Mouse (Mus musculus): ENCODE measurements around the gene 1700047I17Rik2.
"Not testable (repeated sequence)": the region's sequence is repeated elsewhere in the genome, so short reads cannot be mapped to it uniquely, and the experiment has no call there.

The 1700047I17Rik2 gene

DNA sequence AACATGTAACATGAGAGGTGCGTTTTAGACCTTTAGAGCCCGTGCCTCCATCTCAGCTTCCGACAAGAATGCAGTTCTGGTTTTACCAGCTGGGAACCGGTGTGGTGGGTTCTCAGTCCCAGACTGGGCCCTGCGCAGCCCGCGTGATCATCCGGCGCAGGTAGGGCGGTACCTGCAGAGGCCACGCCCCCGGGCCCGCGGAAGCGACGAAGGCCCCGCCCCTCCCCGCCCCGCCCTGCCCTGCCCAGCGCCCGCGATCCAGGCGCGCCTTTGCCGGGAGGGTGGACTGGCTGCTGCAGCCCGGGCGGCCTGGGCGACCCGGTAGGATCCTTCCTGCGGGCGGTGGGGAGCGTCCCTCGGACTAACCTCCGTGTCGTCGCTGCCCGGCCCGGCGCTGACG, at the start of gene 1700047I17Rik2:
Gene 1700047I17Rik2 (plus strand): TSS at position 287 of the 400 bp plus-strand sequence.
- not testable (repeated sequence) for DNase-seq (ENCODE audit: low spot score in 2 of 2)

DNA sequence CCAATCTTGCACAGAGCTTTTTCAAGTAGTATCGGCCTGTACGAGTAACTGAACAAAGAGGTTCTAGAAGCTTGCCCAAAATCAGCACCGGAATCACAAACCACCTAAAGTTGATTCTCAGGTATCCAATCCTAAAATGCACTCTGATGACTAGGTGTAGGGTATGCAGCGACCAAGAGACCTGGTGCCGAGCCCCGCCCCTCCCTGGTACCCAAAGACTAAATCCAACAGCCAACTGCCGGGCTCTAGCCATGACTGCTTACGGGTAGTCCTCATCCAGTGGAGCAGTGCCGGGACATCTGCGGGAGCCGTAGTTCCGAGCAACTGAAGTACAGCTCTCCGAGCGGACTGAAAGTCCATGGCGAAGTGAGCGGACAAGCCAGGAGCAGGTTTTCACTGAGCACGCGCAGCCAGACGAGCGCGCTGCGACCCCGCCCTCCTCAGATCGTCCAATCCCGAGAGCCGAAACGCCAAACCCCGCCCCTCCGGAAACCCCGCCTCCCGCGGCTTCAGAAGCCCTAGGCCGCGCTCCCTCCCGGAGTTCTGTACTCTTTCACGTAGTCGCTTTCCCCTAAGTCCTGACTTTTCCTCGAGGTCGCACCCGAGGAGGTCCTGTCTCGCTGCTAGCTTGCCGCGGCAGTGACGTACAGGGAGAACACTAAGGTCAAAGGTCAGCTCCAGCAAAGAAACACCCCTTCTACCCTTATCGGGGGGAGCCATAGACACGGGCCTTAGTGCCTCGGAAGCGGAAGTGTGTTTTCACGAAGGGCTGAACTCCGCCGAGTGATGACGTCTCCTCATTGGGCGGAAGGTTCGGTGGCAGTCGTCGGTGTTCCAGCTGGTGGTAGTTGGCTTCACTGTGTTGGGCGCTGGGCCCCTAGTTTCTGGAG, 44.6 kb upstream of the 1700047I17Rik2 start, which contains the start of gene Srp54b:
Gene Srp54b (plus strand): TSS at position 546 of the 890 bp plus-strand sequence.
- DNase-seq (ENCODE audit: low spot score in 2 of 2) = not testable (repeated sequence)

DNA sequence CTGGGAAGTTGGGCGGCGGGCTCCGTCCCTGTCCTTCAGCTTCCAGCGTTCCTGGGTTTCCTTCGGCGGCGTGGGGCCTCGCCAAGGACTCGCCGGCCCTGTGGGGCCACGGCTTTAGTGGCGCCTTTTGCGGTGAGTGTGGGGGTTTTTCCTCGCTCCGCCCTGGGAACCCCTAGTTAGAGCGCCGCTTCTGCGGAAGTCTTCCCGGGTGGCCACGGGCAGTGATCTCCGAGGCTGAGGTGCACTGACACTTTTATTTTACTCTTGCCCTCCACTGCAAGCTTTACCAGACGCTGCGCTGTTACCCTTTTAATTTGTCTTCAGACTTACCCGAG, 44.0 kb upstream of the 1700047I17Rik2 start:
- not testable (repeated sequence) for DNase-seq (ENCODE audit: low spot score in 2 of 2)

DNA sequence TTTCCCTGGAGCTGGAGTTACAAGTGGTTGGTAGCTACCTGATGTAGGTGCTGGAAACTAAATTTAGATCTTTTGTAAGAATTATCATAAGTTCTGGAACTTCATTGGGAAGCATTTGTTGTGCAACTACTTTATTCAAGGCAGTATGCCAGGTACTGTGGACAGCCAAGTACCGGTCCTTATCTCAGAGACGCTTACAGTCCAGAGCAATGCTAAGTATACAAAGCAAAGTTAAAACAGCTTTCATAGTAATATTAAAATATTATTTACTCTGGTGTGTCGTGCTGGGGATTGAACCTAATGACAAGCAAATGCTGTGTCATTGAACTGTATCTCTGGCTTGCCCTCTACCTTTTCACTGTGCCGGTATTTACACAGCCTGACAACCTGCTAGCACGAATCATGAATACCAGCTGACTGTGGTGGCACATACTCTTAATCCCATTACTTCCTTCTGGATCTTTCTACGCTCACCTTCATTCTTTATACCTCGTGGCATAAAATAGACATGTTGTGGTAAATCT, 32.3 kb upstream of the 1700047I17Rik2 start:
- DNase-seq (ENCODE audit: low spot score in 2 of 2) = not testable (repeated sequence)

DNA sequence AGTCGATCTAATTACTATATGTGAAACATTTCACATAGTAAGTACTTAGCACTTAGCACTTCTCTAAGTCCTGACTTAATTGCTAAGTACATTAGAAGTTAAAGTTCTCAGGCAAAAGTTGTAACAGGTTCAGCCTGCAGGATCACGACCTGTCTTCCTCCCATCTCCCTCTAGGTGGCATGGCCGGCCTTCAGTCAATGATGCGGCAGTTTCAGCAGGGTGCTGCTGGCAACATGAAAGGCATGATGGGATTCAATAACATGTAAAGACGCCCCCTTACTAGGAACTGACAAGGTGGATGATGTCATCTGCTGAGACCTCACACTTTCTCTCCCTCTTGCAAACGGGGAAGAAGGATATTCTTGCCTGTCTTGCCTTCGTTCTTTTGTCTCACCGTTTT, 11.7 kb upstream of the 1700047I17Rik2 start:
- not testable (repeated sequence) for DNase-seq (ENCODE audit: low spot score in 2 of 2)

DNA sequence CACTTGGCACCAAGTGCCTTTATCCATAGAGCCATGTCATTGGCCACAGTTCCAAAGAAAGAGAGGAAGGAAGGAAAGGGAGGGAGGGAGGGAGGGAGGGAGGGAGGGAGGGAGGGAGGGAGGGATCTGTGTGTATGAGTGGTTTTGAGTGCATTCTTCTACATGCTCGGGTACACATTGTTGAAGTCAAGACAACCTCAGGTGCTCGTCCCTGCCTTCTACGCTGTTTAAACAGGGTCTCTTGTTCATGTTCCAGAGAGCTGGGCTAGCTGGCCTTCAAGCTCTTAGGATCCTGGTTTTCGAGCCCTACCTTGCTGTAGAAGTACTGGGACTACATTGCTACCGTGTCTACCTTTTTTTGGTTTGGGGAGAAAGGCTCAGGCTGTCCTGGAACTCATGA, 10.3 kb upstream of the 1700047I17Rik2 start:
- DNase-seq (ENCODE audit: low spot score in 2 of 2) = not testable (repeated sequence)

DNA sequence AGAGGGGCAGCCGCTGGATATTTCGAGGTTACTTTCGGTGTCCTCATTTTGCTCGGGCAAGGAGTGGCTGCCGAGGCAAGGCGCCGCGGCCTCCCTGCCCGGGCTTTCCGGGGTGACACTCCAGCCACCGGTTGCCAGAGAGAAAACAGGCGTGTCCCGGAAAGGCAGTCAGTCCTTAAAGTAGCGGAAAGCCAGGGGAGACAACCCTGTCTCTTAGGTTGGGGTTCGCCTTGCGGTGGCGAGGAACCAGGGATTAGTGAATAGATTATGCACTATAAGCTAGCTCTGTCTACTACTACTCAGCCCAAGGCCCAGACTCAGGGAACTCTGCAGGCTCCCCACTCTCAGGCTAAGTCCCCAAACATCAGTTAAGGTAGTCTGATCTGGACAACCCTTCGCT, 407 bp downstream of the 1700047I17Rik2 start:
- DNase-seq (ENCODE audit: low spot score in 2 of 2) = not testable (repeated sequence)

DNA sequence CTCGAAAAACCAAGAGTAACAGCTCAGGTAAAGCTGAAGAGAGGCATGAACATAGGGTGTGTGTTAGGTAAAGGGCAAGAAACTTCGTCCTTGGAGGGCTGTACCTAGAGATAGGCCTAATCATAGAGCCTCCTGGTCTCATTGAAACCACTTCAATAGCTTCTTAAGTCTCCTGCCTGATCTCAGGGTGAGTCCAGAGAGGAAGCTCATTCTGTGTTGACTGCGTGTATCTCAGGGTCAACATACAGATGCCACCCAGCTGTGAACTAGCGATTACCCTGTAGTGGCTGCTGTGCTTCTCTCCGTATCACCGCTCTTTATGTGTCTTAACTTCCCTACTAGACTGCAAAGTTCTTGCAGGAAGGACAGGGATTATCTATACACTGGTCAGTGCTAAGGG, 13.6 kb downstream of the 1700047I17Rik2 start:
- not testable (repeated sequence) for DNase-seq (ENCODE audit: low spot score in 2 of 2)

DNA sequence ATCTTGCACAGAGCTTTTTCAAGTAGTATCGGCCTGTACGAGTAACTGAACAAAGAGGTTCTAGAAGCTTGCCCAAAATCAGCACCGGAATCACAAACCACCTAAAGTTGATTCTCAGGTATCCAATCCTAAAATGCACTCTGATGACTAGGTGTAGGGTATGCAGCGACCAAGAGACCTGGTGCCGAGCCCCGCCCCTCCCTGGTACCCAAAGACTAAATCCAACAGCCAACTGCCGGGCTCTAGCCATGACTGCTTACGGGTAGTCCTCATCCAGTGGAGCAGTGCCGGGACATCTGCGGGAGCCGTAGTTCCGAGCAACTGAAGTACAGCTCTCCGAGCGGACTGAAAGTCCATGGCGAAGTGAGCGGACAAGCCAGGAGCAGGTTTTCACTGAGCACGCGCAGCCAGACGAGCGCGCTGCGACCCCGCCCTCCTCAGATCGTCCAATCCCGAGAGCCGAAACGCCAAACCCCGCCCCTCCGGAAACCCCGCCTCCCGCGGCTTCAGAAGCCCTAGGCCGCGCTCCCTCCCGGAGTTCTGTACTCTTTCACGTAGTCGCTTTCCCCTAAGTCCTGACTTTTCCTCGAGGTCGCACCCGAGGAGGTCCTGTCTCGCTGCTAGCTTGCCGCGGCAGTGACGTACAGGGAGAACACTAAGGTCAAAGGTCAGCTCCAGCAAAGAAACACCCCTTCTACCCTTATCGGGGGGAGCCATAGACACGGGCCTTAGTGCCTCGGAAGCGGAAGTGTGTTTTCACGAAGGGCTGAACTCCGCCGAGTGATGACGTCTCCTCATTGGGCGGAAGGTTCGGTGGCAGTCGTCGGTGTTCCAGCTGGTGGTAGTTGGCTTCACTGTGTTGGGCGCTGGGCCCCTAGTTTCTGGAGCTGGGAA, 30.5 kb downstream of the 1700047I17Rik2 start, which contains the start of gene Srp54c:
Gene Srp54c (plus strand): TSS at position 543 of the 894 bp plus-strand sequence.
- not testable (repeated sequence) for DNase-seq (ENCODE audit: low spot score in 2 of 2)

DNA sequence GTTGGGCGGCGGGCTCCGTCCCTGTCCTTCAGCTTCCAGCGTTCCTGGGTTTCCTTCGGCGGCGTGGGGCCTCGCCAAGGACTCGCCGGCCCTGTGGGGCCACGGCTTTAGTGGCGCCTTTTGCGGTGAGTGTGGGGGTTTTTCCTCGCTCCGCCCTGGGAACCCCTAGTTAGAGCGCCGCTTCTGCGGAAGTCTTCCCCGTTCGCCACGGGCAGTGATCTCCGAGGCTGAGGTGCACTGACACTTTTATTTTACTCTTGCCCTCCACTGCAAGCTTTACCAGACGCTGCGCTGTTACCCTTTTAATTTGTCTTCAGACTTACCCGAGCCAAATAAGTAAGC, 31.1 kb downstream of the 1700047I17Rik2 start:
- not testable (repeated sequence) for DNase-seq (ENCODE audit: low spot score in 2 of 2)

DNA sequence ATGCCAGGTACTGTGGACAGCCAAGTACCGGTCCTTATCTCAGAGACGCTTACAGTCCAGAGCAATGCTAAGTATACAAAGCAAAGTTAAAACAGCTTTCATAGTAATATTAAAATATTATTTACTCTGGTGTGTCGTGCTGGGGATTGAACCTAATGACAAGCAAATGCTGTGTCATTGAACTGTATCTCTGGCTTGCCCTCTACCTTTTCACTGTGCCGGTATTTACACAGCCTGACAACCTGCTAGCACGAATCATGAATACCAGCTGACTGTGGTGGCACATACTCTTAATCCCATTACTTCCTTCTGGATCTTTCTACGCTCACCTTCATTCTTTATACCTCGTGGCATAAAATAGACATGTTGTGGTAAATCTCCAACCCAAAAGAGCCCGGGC, 42.9 kb downstream of the 1700047I17Rik2 start:
- not testable (repeated sequence) for DNase-seq (ENCODE audit: low spot score in 2 of 2)

DNA sequence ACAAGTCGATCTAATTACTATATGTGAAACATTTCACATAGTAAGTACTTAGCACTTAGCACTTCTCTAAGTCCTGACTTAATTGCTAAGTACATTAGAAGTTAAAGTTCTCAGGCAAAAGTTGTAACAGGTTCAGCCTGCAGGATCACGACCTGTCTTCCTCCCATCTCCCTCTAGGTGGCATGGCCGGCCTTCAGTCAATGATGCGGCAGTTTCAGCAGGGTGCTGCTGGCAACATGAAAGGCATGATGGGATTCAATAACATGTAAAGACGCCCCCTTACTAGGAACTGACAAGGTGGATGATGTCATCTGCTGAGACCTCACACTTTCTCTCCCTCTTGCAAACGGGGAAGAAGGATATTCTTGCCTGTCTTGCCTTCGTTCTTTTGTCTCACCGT, 62.6 kb downstream of the 1700047I17Rik2 start:
- DNase-seq (ENCODE audit: low spot score in 2 of 2) = not testable (repeated sequence)

DNA sequence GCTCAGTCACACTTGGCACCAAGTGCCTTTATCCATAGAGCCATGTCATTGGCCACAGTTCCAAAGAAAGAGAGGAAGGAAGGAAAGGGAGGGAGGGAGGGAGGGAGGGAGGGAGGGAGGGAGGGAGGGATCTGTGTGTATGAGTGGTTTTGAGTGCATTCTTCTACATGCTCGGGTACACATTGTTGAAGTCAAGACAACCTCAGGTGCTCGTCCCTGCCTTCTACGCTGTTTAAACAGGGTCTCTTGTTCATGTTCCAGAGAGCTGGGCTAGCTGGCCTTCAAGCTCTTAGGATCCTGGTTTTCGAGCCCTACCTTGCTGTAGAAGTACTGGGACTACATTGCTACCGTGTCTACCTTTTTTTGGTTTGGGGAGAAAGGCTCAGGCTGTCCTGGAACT, 64.0 kb downstream of the 1700047I17Rik2 start:
- DNase-seq (ENCODE audit: low spot score in 2 of 2) = not testable (repeated sequence)
